Mouse (Mus musculus) cortical plate, adult 2 months (tissue): ENCODE measurements at regions not wholly inside any gene's neighbourhood (a gene's known extent, or its start where the extent isn't known, plus 50 kb on each side); places are given as distances from the start of the nearest gene placed in this dataset.

Experiments used
- CTCF ChIP-seq: fragments of 200-500 bp; IDR thresholded peaks from 2 replicates; pipeline ENCODE4 v1.5.1; 2011; ENCODE audit warnings: mild to moderate bottlenecking, control low read depth, low read length; ENCODE audit not compliant: insufficient read depth; ENCODE audit errors: extremely low read depth
- POLR2A ChIP-seq: fragments of 200-500 bp; IDR thresholded peaks from 2 replicates; pipeline ENCODE4 v1.6.1; 2011; ENCODE audit warnings: mild to moderate bottlenecking, low read length, control low read depth; ENCODE audit not compliant: insufficient read depth; ENCODE audit errors: extremely low read depth

DNA sequence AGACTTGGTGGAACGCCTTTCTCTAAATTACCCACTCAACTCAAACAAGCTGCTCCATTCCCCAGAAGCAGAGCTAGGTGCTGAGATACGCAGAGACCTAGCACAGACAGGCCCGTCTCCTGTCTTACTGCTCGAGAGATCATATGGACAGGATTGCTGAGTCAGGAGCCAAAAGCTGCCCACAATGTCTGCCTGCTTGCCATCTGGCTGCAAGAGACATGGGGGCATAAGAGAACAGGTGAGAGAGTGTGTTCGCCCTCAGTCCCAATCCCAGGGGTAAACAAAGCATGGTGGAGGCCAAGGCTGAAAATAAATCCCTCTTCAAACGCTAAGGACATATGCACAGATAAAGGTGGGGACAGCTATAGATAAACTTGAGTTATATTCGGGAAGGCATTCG lies 234.0 kb upstream of the Ppargc1a start:
- TF ChIP-seq POLR2A (no peak), CTCF (no peak)
